Mouse (Mus musculus): ENCODE measurements around the gene Enthd1. TPM values are rescaled to one million over a fixed set of nuclear protein-coding genes. Genes with fewer than 3 reads are reported as not detected.

The Enthd1 gene
- polyA plus RNA-seq, 2 experiments, result not detected

DNA sequence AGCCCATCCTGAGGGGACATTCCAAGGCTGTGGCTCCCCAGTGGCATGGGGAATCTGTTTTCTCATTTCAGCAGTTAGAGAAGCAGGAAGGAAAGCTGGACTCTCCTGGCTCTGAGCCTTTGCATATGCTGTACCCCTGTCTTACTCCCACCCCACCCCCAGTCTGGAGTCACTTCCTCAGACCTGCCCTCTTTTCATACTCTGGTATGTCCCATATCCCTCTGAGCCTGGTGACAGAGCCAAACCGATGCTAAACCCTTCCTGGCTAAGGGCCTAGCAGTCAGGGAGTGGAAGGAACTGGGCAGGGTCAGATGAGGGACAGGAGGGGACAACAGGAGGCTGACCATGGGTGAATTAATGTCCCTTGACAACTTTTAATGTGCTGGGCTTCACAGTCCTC lies 157.1 kb downstream of the Enthd1 start:
- Histone ChIP-seq H3K9ac (replicated peaks) (no peak overlapping the region), H3K4me3 (ENCODE audit: insufficient read depth in 1 of 2, low read depth in 2 of 2, low read length in 2 of 2) (no peak overlapping the region), H3K27me3 (ENCODE audit: control insufficient read depth, insufficient read depth, low read length) (no peaks in the 10 kb centered on the region), H3K4me1 (replicated peaks; ENCODE audit: control insufficient read depth in 2 of 2, insufficient read depth in 2 of 2, low read length in 1 of 2) (no peaks in the 10 kb centered on the region), H3K4me2 (ENCODE audit: low read depth) (no peak overlapping the region), H3K9me3 (ENCODE audit: control insufficient read depth, low read length) (no peaks in the 10 kb centered on the region), H3K36me3 (replicated peaks; ENCODE audit: control insufficient read depth, insufficient read depth, low read depth) (no peaks in the 10 kb centered on the region), H3K27ac (no peak overlapping the region)
- ATAC-seq (ENCODE audit: insufficient read depth) (no peak), DNase-seq (ENCODE audit: low read depth in 3 of 3, low spot score in 3 of 3) (no peak)
- TF ChIP-seq EP300 (IDR thresholded peaks at IDR 0.05; ENCODE audit: low read depth) (no peak), CTCF (IDR thresholded peaks at IDR 0.05; ENCODE audit: low read depth) (no peak)
- 4% methylated on average over 1 of the region's 1 CpGs for WGBS (ENCODE audit: insufficient replicate concordance)

Other genes starting within 250 kb of the Enthd1 start
- gene Grap2, start 7.4 kb upstream of the Enthd1 start, polyA plus RNA-seq (2012; rRNA removed), result 8.7 and 9.2 TPM in 2 replicates
- 21.7 and 21.8 TPM in 2 replicates for gene Grap2, start 7.4 kb upstream of the Enthd1 start, polyA plus RNA-seq (2014; fragmentation: Nextera tagmentation; extraction: Ambion mirVana)
- 0.69 and 0.81 TPM in 2 replicates for gene Fam83f, start 106.7 kb upstream of the Enthd1 start, polyA plus RNA-seq (2012; rRNA removed)
- 1.2 and 1.7 TPM in 2 replicates for gene Fam83f, start 106.7 kb upstream of the Enthd1 start, polyA plus RNA-seq (2014; fragmentation: Nextera tagmentation; extraction: Ambion mirVana)
- 6.3 and 8.8 TPM in 2 replicates for gene Tnrc6b, start 146.2 kb upstream of the Enthd1 start, polyA plus RNA-seq (2012; rRNA removed)
- gene Tnrc6b, start 146.2 kb upstream of the Enthd1 start, polyA plus RNA-seq (2014; fragmentation: Nextera tagmentation; extraction: Ambion mirVana), result 8.1 and 8.9 TPM in 2 replicates

All from liver, embryonic 14.5 days (tissue).